Mouse (Mus musculus) ES-CJ7 (cell line): Measurements from ENCODE around the gene Plekha4.

ENCODE experiments used
- DNase-seq: peaks from one replicate; pipeline ENCODE4 v3.0.0; 2011; ENCODE audit warnings: low read depth, low spot score

Gene Plekha4

DNA sequence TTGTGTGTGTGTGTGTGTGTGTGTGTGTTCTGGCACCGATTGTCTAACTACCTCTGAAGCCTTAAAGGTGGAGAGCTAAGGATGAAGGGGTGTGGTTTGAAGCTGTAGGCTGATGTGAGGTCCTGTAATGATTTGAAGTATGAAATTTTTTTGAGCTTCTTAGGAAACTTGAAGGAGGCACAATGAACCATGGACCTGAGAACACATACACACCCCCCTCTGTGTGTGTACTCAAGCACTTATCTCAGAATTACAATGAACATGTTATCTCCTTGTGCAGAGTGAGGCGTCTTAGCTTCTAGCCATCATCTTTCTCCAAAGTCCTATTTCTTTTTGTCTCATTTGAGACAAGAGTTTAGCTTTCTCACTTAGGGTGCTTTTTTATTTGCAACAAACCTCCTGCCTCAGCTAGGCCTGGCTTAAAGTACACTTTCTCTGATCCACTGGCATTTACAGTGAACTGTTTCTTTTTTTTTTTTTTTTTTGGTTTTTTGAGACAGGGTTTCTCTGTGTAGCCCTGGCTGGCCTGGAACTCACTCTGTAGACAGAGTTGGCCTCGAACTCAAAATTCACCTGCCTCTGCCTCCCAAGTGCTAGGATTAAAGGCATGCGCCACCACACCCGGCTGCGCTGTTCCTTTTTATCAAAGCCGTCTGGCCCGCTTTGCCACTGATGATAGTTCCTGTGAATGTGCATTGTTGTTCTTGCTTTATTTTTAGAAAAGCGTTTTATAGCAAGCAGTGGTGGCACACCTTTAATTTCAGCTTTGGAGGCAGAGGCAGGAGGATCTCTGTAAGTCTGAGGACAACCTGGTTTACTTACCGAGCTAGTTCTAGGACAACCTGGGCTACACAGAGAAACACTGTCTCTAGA is 42.7 kb downstream of the Plekha4 start:
- DNase-seq: peak; percentile 62

DNA sequence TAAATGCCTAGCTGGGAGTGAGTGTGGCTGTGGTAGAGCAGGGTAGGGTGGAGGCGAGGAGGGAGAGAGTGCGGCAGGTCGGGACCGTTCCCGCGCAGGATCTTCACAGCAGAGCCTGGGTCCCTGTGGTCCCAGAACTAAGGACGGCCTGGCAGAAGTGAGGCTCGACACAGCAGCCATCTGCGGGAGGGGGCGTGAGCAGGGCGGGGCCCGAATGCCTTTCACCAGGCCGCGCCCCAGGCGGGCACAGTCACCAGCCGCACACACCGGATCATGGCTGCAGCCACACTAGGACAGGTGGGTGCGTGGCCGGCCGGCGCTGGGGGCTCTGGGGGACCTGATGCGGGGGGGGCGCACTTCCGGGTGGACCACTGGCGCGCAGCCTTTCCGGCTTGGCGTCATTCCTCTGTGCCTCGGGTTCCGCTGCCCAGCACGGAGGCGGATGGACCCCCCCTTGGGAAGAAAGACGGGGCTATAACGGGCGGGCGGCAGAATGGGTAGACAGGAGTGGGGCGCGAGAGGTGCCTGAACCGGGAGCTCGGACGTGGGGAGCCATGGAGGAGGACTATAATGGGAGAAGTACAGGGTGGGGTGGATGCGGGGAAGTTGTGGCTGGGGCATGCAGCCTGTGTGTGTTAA is 44.1 kb downstream of the Plekha4 start, which contains the start of gene Bcat2:
Bcat2 (plus strand) TSS at position 51 of the 639 bp plus-strand sequence.
- DNase-seq: peak; percentile 85

DNA sequence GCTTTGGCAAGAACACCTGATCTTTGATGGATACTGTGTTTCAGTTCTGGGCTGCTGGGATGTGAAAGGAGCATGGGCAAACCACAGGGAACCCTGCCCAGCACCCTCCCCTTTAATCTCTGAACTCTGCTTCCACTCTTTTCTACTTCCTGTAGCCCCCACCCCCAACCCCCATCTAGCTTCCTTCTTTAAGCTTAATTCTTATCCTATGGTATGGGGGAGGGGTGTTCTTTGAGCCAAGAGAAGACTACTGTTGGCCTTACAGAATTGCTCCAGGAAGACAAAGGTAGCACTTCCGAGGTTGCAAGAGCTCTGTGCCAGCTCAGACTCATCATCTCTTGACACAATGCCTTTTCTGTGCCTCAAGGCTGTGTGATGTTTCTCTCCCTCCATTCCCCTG is 45.8 kb downstream of the Plekha4 start:
- DNase-seq: peak; percentile 58

DNA sequence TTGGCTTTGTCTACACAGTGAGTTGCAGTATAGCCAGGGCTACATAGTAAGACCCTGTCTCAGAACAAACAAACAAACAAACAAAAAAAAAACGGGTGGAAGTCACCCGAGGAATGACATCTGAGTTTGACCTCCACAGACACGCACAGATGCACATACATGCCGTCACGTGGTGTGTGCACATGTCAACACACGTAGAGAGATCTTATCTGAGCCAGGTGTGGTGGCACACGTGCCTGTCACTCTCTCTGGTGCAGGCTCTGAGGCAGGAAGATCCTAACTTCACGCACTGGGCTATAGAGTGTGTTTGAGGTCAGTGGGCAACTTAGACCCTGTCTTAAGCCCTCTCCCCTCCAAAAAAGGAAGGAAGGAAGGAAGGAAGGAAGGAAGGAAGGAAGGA is 47.8 kb downstream of the Plekha4 start:
- DNase-seq: no peak

DNA sequence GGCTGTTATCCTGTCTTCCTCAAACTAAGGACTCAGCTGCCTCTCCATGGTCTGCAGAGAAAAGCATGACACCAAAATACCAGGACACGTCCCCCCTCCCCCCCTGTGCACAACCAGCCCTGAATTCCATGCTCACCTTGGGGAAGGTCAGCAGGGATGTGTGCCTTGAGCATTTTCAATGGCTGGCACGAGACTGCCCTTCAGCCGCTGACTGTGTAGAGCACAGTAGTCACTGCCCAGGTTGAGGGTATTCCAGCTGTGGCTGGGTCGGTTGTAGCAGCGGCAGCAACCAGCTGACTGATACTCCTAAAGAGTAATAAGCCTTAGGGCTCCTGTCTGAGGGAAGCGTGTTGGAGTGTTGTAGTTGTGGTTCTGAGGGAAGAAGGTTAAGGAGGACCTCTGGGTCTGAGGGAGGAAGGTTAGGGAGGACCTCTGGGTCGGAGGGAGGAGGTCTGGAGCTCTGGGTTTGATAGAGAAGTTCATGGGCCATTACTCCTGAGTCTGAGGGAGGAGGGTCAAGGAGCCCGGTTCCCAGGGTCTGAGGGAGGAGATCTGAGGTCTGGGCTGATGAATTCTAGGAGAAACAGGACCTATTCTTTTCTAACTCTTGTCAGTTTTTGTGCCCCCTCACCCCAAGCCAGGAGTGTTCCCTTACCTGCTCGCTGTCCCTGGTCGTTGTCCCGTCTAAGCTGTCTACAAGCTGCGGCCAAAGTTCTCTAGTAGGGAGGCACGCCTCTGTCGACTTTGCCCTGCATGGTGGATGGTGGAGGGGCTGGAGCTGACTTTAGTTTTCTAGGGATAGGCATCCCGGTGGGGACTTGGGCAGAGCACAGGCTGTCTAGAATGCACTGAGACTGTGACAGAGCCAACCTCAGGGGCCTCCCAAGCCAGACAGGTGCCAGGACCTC is 48.6 kb downstream of the Plekha4 start:
- no peak for DNase-seq

DNA sequence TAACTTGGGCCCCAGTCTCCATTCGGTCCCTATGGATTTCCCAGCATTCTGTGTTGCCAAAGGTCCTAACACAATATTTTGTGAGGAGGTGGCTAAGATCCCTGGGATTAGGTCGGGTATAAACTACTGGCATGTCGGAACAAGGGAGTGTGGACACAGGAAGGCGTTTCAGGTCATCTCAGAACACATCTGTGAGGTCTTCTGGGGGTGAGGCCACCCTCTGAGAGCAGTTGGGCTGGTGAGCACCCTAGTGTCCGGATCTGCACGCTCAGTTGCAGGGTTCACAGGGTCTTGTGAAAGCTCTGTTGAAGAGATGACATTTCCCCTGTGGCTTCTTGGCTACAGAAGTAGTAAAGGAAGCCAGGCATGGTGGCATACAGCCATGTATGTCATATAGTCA is 59.8 kb downstream of the Plekha4 start:
- DNase-seq: no peak

DNA sequence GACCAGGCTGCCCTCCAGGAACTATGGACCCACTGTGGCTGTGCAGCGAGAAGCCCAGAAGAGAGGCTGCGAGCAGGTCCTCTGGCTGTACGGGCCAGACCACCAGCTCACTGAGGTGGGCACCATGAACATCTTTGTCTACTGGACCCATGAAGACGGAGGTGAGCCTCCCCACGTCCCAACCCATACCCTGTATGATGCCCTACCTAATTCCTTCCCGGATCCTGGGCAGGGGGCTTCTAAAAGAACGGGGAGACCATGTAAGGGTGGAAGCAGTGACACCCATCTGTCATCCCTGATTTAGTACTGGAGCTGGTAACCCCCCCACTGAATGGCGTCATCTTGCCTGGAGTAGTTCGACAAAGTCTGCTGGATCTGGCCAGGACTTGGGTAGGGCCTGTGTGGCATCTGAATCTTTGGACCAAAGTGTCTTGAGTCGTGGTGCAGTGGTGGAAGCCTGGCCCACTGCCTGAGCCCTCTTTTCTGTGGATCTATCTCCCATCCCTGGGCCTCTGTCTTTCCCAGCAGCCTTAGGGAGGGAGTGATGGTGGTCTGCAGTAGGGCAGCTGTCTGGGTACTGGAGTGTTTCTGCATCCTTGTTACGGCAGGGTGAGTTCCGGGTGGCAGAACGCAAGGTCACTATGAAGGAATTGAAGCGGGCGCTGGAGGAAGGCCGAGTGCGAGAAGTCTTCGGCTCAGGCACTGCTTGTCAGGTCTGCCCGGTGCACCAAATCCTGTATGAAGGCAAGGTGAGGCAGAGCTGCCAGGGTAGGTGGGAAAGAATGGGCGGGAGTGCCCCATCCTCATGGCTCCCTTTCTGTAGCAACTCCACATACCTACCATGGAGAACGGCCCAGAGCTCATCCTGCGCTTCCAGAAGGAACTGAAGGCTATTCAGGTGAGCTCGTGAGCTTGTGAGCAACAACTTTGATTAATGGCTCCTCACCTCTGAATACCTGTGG is 61.8 kb downstream of the Plekha4 start:
- DNase-seq: no peak

DNA sequence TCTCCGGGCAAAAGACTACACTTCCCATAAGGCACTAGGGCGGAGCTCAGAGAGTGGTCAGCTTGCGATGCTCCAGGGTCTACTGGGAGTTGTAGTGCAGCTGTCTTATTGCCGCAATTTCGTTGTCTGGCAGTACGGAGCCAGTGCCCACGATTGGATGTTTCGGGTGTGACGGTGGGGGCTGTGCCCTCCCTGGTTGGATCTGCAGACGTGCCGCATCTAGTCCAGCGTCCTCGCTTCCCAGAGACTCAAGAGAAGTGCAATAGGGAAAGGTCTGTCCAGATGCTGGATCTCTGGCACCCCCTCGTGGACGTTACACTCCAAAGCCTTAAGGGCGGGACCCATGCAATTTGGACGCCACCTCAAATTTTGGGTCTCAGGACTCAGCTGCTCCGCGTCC is 63.0 kb downstream of the Plekha4 start:
- DNase-seq: peak; percentile 96

DNA sequence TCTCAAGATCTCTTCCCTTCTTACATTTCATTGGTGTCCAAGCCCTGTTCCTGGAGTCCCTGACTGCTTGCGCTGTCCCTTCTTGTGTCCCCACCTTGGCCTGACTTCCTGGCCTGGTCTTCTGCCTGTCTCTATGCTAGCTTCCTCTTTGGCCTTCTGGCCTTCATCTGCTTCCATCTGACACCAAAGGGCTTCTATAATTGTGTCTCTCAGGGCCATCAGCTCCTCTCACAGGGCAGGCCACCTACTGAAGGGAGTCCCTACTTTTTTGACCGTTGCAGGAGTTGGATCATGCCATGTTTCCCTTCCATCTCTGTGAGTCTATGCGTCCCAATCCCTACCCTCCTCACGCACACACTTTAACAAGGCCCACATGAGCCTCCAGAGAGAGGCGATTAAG is 63.8 kb downstream of the Plekha4 start:
- no peak for DNase-seq

DNA sequence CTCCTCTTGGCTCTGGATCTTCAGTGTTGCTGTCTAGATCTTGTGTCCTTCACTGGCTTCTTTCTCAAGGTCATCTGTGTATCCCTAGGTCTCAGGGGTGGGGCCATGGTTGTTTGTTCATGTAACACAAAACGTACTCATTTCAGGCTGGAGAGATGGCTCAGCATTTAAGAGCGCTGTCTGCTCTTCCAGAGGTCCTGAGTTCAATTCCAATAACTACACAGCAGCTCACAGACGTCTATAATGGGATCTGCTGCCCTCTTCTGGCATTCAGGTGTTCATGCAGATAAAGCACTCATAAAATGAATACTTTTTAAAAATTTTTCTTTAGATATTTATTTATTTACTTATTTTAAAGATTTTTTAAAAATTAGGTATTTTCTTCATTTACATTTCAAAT is 64.7 kb downstream of the Plekha4 start:
- DNase-seq: peak; percentile 43

DNA sequence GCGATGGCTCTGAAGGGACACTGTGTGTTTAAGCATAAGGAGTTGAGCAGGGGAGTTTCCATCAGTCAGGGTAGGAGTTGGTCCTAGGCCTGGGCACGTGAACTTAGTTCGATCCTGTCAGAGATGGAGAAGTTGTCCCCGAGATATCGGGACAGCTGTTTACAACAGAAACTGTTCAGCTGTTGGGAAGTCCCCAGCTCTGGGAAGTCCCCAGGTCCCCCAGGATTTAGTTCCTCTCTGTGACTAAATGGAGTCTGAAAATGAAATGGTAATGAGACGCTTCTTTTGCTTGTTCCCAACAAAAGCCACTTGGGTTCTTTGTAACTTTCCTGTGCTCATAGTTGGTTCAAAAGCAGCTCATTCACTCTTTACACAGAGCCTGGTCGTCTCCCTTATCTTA is 65.8 kb downstream of the Plekha4 start:
- no peak for DNase-seq

DNA sequence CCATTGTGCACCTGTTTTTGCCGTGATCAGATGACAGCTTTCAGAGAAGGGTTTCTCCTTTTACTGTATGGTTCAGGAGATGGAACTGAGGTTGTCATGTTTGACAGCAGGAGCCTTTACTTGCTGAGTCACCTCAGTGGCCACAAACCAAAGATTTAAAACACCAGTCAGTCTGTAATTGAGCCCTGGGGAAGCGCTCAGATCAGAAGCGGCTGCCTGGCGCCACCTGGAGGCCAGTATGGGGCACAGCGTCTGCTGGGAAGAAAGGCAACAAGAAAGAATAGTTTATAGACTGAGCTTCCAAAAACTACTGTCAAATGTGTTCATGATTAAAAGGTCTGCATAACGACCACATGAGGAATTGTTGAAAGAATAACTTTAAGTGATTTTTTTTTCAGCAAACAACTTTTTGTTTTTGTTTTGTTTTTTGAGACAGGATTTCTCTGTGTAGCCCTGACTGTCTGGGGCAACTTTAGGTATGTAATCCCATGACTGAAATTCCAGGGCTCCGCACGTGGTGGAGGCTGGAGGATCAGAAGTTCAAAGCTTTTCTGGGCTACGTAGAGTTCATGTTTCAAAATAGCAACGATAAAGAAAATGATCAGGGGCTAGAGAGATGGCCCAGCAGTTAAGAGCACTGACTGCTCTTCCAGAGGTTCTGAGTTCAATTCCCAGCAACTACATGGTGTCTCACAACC is 67.1 kb downstream of the Plekha4 start:
- peak; percentile 79 for DNase-seq

DNA sequence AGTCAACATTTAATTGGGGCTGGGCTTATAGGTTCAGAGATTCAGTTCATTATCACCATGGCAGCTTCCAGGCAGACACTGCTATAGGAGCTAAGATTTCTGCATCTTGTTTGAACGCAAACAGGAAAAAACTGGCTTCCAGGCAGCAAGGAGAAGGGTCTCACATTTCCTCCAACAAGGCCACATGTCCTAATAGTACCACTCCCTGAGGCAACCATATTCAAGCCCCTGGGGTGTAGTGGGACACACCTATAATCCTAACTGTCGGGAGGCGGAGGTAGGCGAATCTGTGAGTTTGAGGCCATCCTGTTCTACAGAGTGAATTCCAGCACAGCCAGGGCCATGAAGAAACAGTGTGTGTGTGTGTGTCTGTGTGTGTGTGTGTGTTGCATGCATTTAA is 69.0 kb downstream of the Plekha4 start:
- peak; percentile 83 for DNase-seq

DNA sequence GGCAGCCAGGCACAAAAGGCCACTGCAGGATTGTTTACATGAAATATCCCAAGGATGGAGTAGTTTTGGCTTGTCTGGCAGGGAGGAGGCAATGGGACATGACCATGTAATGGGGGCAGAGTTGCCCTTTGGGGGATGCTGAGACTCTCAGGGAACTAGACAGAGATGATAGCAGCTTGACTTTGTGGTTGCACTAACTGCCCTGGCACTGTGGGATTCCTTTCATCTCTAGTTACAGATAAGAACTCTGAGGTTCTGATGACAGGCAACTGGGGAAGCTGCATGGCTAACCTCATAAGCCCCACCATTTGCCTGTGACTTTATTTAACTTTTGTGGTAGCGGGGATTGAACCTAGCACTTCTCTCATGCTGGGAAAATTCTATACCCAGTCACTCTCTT is 70.0 kb downstream of the Plekha4 start:
- DNase-seq: no peak

DNA sequence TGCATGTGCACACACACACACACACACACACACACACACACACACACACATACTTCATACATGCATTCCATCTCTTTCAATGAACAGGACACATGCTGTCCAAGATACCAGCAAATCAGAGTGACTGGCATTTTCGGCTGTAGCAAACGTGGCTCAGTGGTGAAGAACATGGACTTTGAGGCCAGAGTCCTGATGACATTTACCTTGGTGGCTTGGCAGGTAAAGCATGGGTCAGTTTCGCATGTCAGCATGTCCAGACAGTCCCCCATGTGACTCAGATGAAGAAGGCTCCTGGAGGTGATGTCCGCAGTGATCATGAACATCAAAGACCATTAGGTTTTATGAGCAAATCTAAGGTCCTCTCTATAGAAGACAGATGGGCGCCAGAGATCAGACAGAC is 70.9 kb downstream of the Plekha4 start:
- DNase-seq: no peak

DNA sequence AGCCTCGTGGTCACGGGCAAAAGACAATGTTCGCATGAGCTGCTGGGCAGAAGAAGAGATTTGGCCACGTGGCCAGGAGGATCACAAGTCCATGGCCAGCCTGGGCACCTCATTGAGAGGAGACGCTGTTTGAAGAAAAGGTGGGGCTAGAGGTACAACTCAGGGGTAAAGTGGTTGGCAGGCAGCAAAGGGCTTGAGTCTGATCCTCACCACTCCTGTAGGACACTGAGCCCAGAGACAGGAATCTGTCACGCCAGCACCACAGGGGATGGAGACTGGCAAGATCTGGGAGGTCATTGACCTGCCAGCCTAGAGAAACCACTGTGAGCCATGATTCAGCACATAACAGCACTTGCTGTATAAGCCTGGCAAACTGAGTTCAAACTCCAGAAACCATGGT is 71.4 kb downstream of the Plekha4 start:
- no peak for DNase-seq

DNA sequence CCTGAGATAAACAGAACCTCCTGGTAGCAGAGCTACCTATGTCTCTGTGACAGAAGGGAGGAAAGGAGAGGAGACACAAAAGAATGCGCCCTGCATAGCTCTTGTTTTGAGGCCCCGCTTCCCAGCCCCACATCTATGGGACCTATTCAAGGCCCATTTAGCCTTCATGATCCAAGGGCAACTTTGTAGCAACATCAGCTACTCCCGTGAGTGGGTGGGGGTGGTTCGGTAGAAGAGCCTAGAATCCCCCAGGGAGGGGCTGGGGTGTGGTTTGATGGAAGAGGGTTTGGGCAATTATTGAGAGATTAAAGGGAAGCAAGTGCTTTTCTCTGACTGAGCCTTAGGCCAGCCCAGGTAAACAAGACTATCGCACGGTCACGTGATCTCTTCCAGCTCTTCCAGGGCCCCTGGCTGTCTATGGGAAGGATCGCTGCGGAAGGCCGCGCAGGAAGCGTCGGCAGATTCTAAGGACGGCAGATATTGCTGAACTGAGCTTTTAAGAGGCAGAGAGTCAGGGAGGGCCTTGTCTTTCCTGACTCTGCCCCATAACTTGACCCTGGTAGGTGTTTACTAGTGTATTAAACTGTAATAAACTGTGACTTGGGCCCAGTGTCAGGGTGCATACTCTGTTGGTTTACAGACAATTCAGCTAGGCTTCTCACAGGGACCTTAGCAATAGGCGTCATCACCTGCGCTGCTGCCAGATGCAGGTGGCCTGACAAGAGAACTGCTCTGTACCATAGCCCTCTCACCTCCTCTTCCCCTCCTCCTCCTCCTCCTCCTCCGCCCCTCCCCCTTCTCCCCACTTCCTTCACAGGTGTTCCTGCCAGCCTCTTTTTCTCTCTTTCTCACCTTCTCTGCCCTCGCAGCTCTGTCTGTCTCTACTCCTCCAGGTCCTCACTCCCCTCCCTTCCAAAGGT is 73.1 kb downstream of the Plekha4 start:
- peak; percentile 35 for DNase-seq
